Mouse (Mus musculus): ENCODE data around the gene Tekt3.

The Tekt3 gene

DNA sequence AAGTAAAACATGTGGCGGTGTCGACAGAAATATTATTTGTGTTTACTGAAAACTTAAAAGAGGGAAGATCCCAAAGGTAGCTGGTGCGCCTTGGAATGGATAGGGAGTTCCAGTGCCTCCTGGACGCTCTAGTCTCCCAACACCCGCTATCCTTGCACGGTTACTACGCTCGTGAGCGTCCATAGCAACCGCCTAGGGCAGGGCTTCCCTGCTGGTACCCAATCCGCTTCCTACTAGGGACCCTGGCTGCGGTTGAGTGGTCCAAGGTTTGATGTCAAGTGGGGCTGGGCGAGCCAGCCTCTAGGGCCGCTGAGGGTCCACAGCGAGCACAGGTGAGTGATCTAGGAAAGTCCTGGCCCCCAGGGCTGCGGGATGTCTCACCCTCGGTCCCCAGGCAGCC, at the start of gene Tekt3:
Gene Tekt3, plus strand, starts transcription at position 209 of the 400 bp plus-strand sequence.
- DNase-seq (ENCODE audit: low read depth, low spot score) = no peak

- peak; percentile 29 for DNase-seq (ENCODE audit: low read depth, low spot score)
Measured at GRCm38 (mm10) chr11:63017327-63018082, 43.9 kb upstream of the Tekt3 start.

DNA sequence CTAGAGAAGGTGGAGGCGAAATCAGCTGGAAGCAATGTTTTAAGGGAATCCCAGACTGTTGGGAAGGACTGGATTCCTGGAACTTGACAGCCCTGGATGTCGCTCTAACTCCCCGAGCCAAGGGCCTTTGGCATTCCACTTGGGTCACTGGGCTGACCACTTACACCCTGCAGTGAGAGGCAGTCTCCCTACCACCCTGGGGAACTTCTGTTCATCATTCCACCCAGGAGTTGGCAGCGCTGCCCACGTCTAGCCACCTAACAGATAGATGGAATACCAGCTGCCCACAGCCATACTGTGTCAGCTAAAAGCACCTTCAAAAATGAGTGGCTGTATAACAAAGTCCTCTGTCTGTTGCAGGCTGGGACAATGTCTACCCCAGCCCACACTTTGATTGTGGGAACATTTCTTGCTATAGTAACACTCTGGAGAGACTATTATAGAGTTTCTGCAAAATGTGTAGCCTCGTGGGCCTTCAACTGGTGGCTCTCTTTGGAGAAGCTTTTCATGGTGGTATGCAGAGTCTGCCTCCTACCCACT, 43.3 kb upstream of the Tekt3 start:
- peak; percentile 31 for DNase-seq (ENCODE audit: low read depth, low spot score)

DNA sequence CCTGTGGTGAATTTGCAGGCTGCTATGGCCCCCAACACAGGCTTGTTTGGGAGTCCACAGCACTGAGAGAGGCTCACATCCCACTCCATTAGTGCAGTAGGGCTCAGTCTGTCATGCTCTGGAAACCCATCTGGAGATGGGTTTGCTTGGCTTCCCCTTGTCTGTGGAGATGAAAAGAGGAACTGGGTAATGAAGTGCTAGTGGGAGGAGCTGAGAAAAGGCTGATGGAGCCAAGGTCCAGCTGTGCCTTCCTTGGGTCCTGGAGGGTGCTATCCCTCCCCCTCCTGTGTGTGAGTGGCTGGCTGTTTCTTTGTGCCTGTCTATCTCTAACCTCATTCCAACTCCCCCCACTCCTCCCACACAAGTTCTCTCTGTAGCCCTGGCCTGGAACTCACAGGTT, 40.8 kb upstream of the Tekt3 start:
- DNase-seq (ENCODE audit: low read depth, low spot score) = peak; percentile 45

DNA sequence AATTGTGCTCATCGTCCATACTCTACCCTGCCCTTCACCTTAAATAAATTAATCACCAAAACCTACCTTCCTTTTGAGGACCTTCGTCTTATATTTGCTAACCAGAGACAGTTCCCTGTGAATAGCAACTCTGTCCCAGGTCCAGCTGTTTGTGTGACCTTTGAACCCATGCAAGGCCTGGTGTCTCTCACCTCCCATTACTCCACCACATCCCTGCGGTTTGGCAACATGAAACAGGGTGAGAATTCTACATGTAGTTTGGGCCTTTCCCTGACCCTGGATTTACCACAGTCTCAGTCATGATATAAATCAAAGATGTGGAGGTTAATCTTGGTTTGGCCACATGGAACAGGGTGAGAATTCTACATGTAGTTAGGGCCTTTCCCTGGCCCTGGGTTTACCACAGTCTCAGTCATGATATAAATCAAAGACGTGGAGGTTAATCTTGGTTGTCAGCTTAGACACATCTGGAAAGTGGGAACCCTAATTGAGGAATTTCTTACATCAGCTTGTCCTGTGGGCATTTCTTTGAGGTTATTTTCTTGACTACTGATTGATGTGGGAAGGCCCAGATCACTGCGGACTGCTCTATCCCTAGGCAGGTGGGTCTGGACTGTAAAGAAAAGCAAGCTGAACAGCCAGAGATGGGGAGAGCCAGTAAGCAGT, 40.2 kb upstream of the Tekt3 start:
- no peak for DNase-seq (ENCODE audit: low read depth, low spot score)

DNA sequence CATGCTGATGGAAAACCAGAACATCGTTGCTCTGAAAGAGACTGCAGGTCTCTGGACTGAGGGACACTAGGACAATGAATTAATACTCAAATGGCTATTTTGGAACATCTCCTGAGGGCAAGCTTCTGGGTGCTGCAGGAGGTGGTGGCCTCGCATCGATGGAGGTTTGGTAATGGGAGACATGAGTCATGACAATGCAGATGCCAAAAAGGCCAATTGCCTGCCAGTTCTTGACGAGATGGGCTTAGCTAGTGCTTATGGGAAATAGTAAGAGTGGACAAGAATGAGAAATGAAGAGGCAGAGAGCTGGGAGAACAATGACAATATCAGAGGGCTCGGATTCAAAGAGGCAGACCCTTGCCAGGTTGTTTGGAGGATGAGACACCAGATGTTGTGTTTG, 38.0 kb upstream of the Tekt3 start:
- DNase-seq (ENCODE audit: low read depth, low spot score) = no peak

GRCm38 (mm10) chr11:63024136-63024535, 37.3 kb upstream of the Tekt3 start:
- DNase-seq (ENCODE audit: low read depth, low spot score) = no peak

- peak; percentile 37 for DNase-seq (ENCODE audit: low read depth, low spot score)
Measured at GRCm38 (mm10) chr11:63025476-63025875, 36.0 kb upstream of the Tekt3 start.

DNA sequence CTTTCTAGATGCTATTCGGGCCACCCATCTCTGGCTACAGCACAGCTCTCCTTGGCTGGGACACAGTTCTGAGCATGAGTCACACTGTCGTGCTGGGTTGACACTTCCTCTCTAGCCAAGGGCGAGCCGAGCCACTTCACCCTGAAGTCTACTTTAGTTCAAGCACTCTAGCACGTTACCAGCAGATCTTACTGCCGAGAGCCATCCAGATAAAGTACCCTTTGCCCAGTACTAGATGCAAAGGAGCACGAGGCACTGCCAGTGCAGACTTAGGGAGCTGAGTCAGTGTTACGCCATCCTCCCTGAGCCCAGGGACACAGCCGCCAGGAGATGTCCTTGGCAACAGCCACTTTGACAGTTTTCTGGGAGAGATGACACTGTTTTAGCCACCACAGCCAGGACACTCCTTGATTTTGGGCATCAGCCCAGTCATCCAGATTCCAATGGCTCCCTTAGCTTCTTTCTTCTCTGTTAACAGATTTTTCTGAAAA, 34.8 kb upstream of the Tekt3 start:
- DNase-seq (ENCODE audit: low read depth, low spot score) = peak; percentile 92

DNA sequence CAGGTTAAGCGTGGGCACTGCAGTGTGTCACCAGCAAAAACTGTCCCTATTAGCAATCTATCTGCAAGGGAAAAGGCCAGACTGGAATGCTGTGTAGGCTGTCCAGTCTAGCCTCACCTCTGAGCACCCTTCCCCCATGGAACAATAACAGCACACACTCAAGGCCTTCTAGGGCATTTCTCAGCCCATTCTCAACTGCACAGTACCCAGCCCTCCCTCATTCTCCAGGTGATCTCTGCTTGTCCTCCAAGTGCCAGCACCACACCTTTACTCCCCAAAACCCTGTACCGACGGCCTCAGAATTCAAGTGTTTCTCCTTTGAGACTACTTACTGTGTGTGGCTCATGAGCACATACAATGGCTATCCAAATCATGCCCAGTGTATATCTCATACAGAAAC, 33.3 kb upstream of the Tekt3 start:
- DNase-seq (ENCODE audit: low read depth, low spot score) = no peak

DNA sequence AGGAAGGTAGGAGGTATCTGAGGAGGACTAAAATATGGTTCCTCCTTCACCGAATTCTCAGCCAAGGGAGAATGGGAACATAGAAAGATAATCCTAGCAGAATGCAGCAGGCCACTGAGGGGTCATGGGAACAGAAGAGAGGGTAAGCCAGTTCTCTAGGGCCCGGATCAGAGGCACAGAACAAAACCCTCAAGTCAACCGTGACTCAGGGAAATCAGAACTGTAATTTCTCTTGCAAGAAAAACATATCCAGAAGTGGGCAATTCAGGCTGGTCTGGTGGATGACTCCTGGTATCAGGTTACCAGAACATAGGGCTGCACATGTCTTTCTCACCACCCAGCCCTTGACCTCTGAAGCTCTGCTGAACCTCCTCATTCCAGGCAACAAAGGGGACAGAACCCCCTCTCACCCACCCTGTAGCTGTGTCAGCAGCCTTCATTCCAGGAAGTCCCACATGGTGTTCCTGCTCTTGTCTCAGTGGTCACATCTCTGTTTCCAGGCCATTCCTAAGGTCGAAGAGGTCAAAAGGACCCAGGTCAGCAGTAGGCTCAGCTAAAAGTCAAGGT, 32.2 kb upstream of the Tekt3 start:
- DNase-seq (ENCODE audit: low read depth, low spot score) = no peak

- no peak for DNase-seq (ENCODE audit: low read depth, low spot score)
Measured at GRCm38 (mm10) chr11:63029721-63030120, 31.7 kb upstream of the Tekt3 start.

GRCm38 (mm10) chr11:63035420-63036211, 25.8 kb upstream of the Tekt3 start:
- no peak for DNase-seq (ENCODE audit: low read depth, low spot score)

GRCm38 (mm10) chr11:63040002-63040661, 21.3 kb upstream of the Tekt3 start:
- peak; percentile 75 for DNase-seq (ENCODE audit: low read depth, low spot score)

DNA sequence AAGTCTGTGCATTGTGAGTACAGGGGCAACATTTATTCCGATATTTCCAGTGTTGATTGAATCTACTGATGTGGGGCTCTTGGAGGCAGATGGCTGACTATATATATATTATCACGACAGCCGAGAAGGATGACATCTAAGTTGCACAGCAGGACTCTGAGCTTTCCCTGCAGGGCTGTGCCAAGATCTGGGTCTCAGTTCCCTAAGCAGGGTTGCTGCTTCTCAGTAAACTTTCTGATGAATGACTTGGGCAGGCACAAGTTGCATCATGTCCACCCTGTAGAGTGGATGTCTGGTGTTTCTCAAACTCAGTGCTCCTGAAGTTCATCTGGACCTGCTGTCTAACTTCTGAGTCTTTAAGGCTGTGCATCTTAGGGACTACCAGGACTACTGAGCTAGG, 15.7 kb upstream of the Tekt3 start:
- DNase-seq (ENCODE audit: low read depth, low spot score) = peak; percentile 18

GRCm38 (mm10) chr11:63046380-63046779, 15.1 kb upstream of the Tekt3 start:
- DNase-seq (ENCODE audit: low read depth, low spot score) = peak; percentile 41

GRCm38 (mm10) chr11:63050362-63050932, 11.0 kb upstream of the Tekt3 start:
- DNase-seq (ENCODE audit: low read depth, low spot score) = no peak

GRCm38 (mm10) chr11:63051041-63051440, 10.4 kb upstream of the Tekt3 start:
- peak; percentile 47 for DNase-seq (ENCODE audit: low read depth, low spot score)

DNA sequence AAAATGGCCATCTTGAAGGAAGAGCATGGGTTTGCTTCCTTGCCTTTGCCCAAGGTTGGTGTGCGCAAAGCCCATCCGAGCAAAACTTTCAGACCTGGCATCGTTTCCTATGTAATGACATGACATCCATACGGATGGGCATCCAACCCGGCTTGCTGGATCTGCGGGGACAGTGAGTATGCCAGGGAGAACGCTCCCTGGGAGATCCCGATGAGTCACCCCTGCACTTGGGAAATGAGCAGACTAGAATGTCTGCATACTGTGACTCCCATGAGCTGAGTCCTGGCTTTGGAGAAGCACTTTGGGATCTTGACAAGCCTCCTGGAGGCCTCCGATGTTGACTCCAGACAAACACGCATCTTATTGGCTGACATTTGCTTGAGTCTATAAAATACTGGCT, 9.5 kb upstream of the Tekt3 start:
- DNase-seq (ENCODE audit: low read depth, low spot score) = peak; percentile 14

DNA sequence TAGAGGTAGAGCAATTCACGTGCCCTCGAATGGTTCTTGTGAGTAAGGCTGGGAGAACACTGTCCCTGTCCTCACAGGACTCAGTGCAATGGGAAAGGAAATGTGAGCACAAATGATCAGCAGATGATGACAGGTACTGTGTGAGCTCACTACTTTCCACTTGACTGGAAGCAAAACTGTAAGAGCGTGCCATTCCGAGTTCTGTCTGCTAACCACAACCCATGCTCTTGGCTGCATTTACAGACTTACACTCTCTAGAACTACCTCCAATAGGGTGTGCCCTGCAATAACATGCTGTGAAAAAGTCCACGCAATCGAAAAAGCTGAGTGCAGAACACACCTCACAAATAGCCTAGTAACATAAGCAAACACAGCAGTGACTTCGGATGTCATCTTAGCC, 5.9 kb upstream of the Tekt3 start:
- DNase-seq (ENCODE audit: low read depth, low spot score) = no peak
